Mouse (Mus musculus): ENCODE data around the gene Rbm6.
A peak's percentile ranks its signal among the peaks of the same experiment; 100 is the strongest.

Gene Rbm6

GRCm38 (mm10) chr9:107880411-107880810, 7.4 kb upstream of the Rbm6 start:
- DNase-seq (ENCODE audit: low read depth, low spot score) = no peak

- peak; percentile 87 for DNase-seq (ENCODE audit: low read depth, low spot score)
These were observed 513 bp downstream of the Rbm6 start for GRCm38 (mm10) chr9:107872350-107873098.

- no peak for DNase-seq (ENCODE audit: low read depth, low spot score)
These were observed 7.0 kb downstream of the Rbm6 start for GRCm38 (mm10) chr9:107866081-107866480.

- no peak for DNase-seq (ENCODE audit: low read depth, low spot score)
These were observed 8.5 kb downstream of the Rbm6 start for GRCm38 (mm10) chr9:107864493-107864892.

GRCm38 (mm10) chr9:107858343-107858742, 14.7 kb downstream of the Rbm6 start:
- no peak for DNase-seq (ENCODE audit: low read depth, low spot score)

GRCm38 (mm10) chr9:107848922-107849321, 24.1 kb downstream of the Rbm6 start:
- no peak for DNase-seq (ENCODE audit: low read depth, low spot score)

- no peak for DNase-seq (ENCODE audit: low read depth, low spot score)
These were observed 30.3 kb downstream of the Rbm6 start for GRCm38 (mm10) chr9:107842709-107843108.

GRCm38 (mm10) chr9:107838869-107839268, 34.2 kb downstream of the Rbm6 start:
- DNase-seq (ENCODE audit: low read depth, low spot score) = no peak

- no peak for DNase-seq (ENCODE audit: low read depth, low spot score)
These were observed 39.2 kb downstream of the Rbm6 start for GRCm38 (mm10) chr9:107833826-107834225.

GRCm38 (mm10) chr9:107831765-107832164, 41.3 kb downstream of the Rbm6 start:
- no peak for DNase-seq (ENCODE audit: low read depth, low spot score)

- no peak for DNase-seq (ENCODE audit: low read depth, low spot score)
These were observed 60.9 kb downstream of the Rbm6 start for GRCm38 (mm10) chr9:107812132-107812531.

- DNase-seq (ENCODE audit: low read depth, low spot score) = no peak
These were observed 62.1 kb downstream of the Rbm6 start for GRCm38 (mm10) chr9:107810985-107811384.

GRCm38 (mm10) chr9:107791714-107792113, 81.3 kb downstream of the Rbm6 start:
- no peak for DNase-seq (ENCODE audit: low read depth, low spot score)

- DNase-seq (ENCODE audit: low read depth, low spot score) = no peak
These were observed 90.4 kb downstream of the Rbm6 start for GRCm38 (mm10) chr9:107782536-107783203.

GRCm38 (mm10) chr9:107776809-107777208, 96.2 kb downstream of the Rbm6 start:
- DNase-seq (ENCODE audit: low read depth, low spot score) = no peak

- no peak for DNase-seq (ENCODE audit: low read depth, low spot score)
These were observed 98.6 kb downstream of the Rbm6 start for GRCm38 (mm10) chr9:107774411-107774810.

GRCm38 (mm10) chr9:107771782-107772181, 101.3 kb downstream of the Rbm6 start:
- DNase-seq (ENCODE audit: low read depth, low spot score) = no peak

- DNase-seq (ENCODE audit: low read depth, low spot score) = peak; percentile 84
These were observed 102.4 kb downstream of the Rbm6 start, which contains the start of gene Rbm5 for GRCm38 (mm10) chr9:107770374-107771290. TSS of gene Rbm5 (minus strand) at chr9:107770996.

- DNase-seq (ENCODE audit: low read depth, low spot score) = peak; percentile 30
These were observed 103.0 kb downstream of the Rbm6 start for GRCm38 (mm10) chr9:107770037-107770373.

GRCm38 (mm10) chr9:107769445-107770000, 103.5 kb downstream of the Rbm6 start:
- DNase-seq (ENCODE audit: low read depth, low spot score) = peak; percentile 9

- no peak for DNase-seq (ENCODE audit: low read depth, low spot score)
These were observed 104.2 kb downstream of the Rbm6 start for GRCm38 (mm10) chr9:107768851-107769250.

- no peak for DNase-seq (ENCODE audit: low read depth, low spot score)
These were observed 113.4 kb downstream of the Rbm6 start for GRCm38 (mm10) chr9:107759593-107759992.
